Mouse (Mus musculus) cortical plate, adult 2 months (tissue): ENCODE results near the gene Arl4d.

Experiments
- CTCF ChIP-seq: fragments of 200-500 bp; IDR thresholded peaks from 2 replicates; pipeline ENCODE4 v1.5.1; 2011; ENCODE audit warnings: mild to moderate bottlenecking, control low read depth, low read length; ENCODE audit not compliant: insufficient read depth; ENCODE audit errors: extremely low read depth
- POLR2A ChIP-seq: fragments of 200-500 bp; IDR thresholded peaks from 2 replicates; pipeline ENCODE4 v1.6.1; 2011; ENCODE audit warnings: mild to moderate bottlenecking, low read length, control low read depth; ENCODE audit not compliant: insufficient read depth; ENCODE audit errors: extremely low read depth

DNA sequence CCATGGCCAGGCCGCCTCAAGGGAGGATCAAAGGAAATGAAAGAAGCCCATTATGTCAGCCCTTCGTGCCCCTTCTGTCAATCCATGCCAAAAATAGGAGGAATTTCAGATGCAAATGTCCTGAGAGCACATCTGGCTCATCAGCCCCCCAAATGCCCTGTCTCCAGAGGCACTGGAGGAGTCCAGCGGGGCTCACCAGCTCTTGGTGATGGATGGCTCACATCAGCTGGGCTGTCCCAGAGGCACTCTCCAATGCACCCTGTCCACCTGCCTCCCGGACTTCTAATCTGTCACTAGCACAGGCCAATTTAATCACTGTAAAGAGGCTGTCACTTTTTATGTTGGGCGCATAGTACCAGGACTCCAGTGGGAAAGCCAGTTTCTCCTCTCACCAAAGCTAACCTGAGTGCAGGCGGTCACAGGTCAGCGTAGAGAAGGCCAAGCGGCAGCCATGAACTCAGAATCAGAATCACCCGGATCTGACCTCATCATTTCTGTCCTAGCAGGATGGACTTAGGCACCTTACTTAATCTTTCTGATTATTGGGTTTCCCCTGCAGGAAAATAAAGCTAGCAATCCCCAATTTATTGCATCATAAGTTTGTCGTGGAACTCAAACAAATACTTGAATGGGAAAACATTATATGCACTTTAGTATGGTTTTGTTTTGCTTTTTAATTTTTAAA, 41.6 kb downstream of the Arl4d start:
- TF ChIP-seq POLR2A (no peak), CTCF (no peak)
